Mouse (Mus musculus) G1E-ER4 (cell line): ENCODE data around the gene Fbn1. TPM values are rescaled to one million over a fixed set of nuclear protein-coding genes. Genes with fewer than 3 reads are reported as not detected.

Experiments used
- GATA1 ChIP-seq: IDR thresholded peaks from one replicate; pipeline ENCODE4 v1.8.0; 2012; ENCODE audit warnings: low read length, inconsistent platforms
- polyA plus RNA-seq: library from polyadenylated mRNA; stranded (reverse); fragments of >175 nt; gene quantifications from 2 replicates; pipeline ENCODE4 v1.2.3, GENCODE M21; 2012

The Fbn1 gene
- polyA plus RNA-seq, 1 experiment: not detected

- TF ChIP-seq GATA1: no peak
Measured at GRCm38 (mm10) chr2:125314169-125314925, 193.4 kb downstream of the Fbn1 start.

- no peak for TF ChIP-seq GATA1
Measured at GRCm38 (mm10) chr2:125309710-125310109, 198.1 kb downstream of the Fbn1 start.

- TF ChIP-seq GATA1: no peak
Measured at GRCm38 (mm10) chr2:125305671-125306070, 202.1 kb downstream of the Fbn1 start.

- TF ChIP-seq GATA1: no peak
Measured at GRCm38 (mm10) chr2:125304746-125305145, 203.0 kb downstream of the Fbn1 start.

GRCm38 (mm10) chr2:125303764-125304384 lies 203.9 kb downstream of the Fbn1 start:
- TF ChIP-seq GATA1: no peak

GRCm38 (mm10) chr2:125302625-125302924 lies 205.2 kb downstream of the Fbn1 start:
- no peak for TF ChIP-seq GATA1

GRCm38 (mm10) chr2:125301877-125302624 lies 205.7 kb downstream of the Fbn1 start:
- no peak for TF ChIP-seq GATA1

- no peak for TF ChIP-seq GATA1
Measured at GRCm38 (mm10) chr2:125298841-125299240, 209.0 kb downstream of the Fbn1 start.

GRCm38 (mm10) chr2:125295526-125295925 lies 212.3 kb downstream of the Fbn1 start:
- no peak for TF ChIP-seq GATA1

- no peak for TF ChIP-seq GATA1
Measured at GRCm38 (mm10) chr2:125293969-125294491, 213.8 kb downstream of the Fbn1 start.

- no peak for TF ChIP-seq GATA1
Measured at GRCm38 (mm10) chr2:125292616-125293015, 215.2 kb downstream of the Fbn1 start.

GRCm38 (mm10) chr2:125291101-125291500 lies 216.7 kb downstream of the Fbn1 start:
- TF ChIP-seq GATA1: no peak

GRCm38 (mm10) chr2:125290197-125290965 lies 217.4 kb downstream of the Fbn1 start:
- no peak for TF ChIP-seq GATA1

GRCm38 (mm10) chr2:125285777-125286176 lies 222.0 kb downstream of the Fbn1 start:
- no peak for TF ChIP-seq GATA1

- no peak for TF ChIP-seq GATA1
Measured at GRCm38 (mm10) chr2:125282334-125283206, 225.2 kb downstream of the Fbn1 start.

- TF ChIP-seq GATA1: no peak
Measured at GRCm38 (mm10) chr2:125278474-125278873, 229.3 kb downstream of the Fbn1 start.
